Mouse (Mus musculus) adrenal gland, postnatal 10 days (tissue): ENCODE measurements around the gene Mdn1. TPM values are rescaled to one million over a fixed set of nuclear protein-coding genes. Genes with fewer than 3 reads are reported as not detected.
A peak's percentile ranks its signal among the peaks of the same experiment; 100 is the strongest.

Experiments used
- DNase-seq: peaks from one replicate; pipeline ENCODE4 v3.0.0; 2021; ENCODE audit warnings: mixed read lengths
- long read RNA-seq, 2 experiments: library from polyadenylated mRNA; stranded (forward); transcript quantifications; one replicate each; pipeline ENCODE4 v2.0.0; 2021
- total RNA-seq, 2 experiments: library from RNA; stranded (reverse); gene quantifications; 2 replicates each; pipeline ENCODE4 v1.2.3; 2021

Gene Mdn1
- 10 to 100 TPM; 20.8 to 28.2 TPM for total RNA-seq
- long read RNA-seq, experiment 1, partial matches to known transcripts: 2 of 5 reads
- long read RNA-seq, experiment 1, other reads (novel, unspliced or antisense): 3 of 5 reads
- long read RNA-seq, experiment 2, partial matches to known transcripts: 1 of 2 reads
- long read RNA-seq, experiment 2, other reads (novel, unspliced or antisense): 1 of 2 reads

- peak; percentile 97 for DNase-seq
Observed at GRCm38 (mm10) chr4:32656918-32657662, at the start of gene Mdn1. Gene Mdn1, plus strand, starts transcription at chr4:32657119.

GRCm38 (mm10) chr4:32615034-32615881 is 41.7 kb upstream of the Mdn1 start, which contains the start of gene Casp8ap2:
Gene Casp8ap2, plus strand, starts transcription at chr4:32615451.
- DNase-seq: peak; percentile 99

- no peak for DNase-seq
Observed at GRCm38 (mm10) chr4:32621637-32622036, 35.3 kb upstream of the Mdn1 start.

- DNase-seq: no peak
Observed at GRCm38 (mm10) chr4:32651669-32652068, 5.2 kb upstream of the Mdn1 start.

- peak; percentile 3 for DNase-seq
Observed at GRCm38 (mm10) chr4:32656146-32656904, 594 bp upstream of the Mdn1 start.

GRCm38 (mm10) chr4:32665843-32666242 is 8.9 kb downstream of the Mdn1 start:
- no peak for DNase-seq

GRCm38 (mm10) chr4:32668291-32668690 is 11.4 kb downstream of the Mdn1 start:
- DNase-seq: no peak

GRCm38 (mm10) chr4:32669825-32670224 is 12.9 kb downstream of the Mdn1 start:
- no peak for DNase-seq

- no peak for DNase-seq
Observed at GRCm38 (mm10) chr4:32674025-32674424, 17.1 kb downstream of the Mdn1 start.

- DNase-seq: no peak
Observed at GRCm38 (mm10) chr4:32677471-32677870, 20.6 kb downstream of the Mdn1 start.

- no peak for DNase-seq
Observed at GRCm38 (mm10) chr4:32680843-32681242, 23.9 kb downstream of the Mdn1 start.

- DNase-seq: no peak
Observed at GRCm38 (mm10) chr4:32682471-32682870, 25.6 kb downstream of the Mdn1 start.

- no peak for DNase-seq
Observed at GRCm38 (mm10) chr4:32683061-32683582, 26.2 kb downstream of the Mdn1 start.

- DNase-seq: no peak
Observed at GRCm38 (mm10) chr4:32717733-32718132, 60.8 kb downstream of the Mdn1 start.

- no peak for DNase-seq
Observed at GRCm38 (mm10) chr4:32745394-32745793, 88.5 kb downstream of the Mdn1 start.

GRCm38 (mm10) chr4:32748396-32748795 is 91.5 kb downstream of the Mdn1 start:
- DNase-seq: no peak

- DNase-seq: no peak
Observed at GRCm38 (mm10) chr4:32750711-32751110, 93.8 kb downstream of the Mdn1 start.

- DNase-seq: no peak
Observed at GRCm38 (mm10) chr4:32757430-32757829, 100.5 kb downstream of the Mdn1 start.

GRCm38 (mm10) chr4:32767471-32767870 is 110.6 kb downstream of the Mdn1 start:
- DNase-seq: no peak

GRCm38 (mm10) chr4:32768046-32768445 is 111.1 kb downstream of the Mdn1 start:
- DNase-seq: no peak

- no peak for DNase-seq
Observed at GRCm38 (mm10) chr4:32770284-32770810, 113.4 kb downstream of the Mdn1 start.

- no peak for DNase-seq
Observed at GRCm38 (mm10) chr4:32779996-32780395, 123.1 kb downstream of the Mdn1 start.
